Mouse (Mus musculus): ENCODE measurements around the gene Abhd12.

The Abhd12 gene

GRCm38 (mm10) chr2:150851251-150851650 lies 53.3 kb downstream of the Abhd12 start:
- DNase-seq (ENCODE audit: low read depth, low spot score): no peak

GRCm38 (mm10) chr2:150847436-150847995 lies 57.0 kb downstream of the Abhd12 start:
- DNase-seq (ENCODE audit: low read depth, low spot score): no peak

GRCm38 (mm10) chr2:150844798-150845197 lies 59.7 kb downstream of the Abhd12 start:
- DNase-seq (ENCODE audit: low read depth, low spot score): no peak

- no peak for DNase-seq (ENCODE audit: low read depth, low spot score)
Observed at GRCm38 (mm10) chr2:150842049-150842461, 62.5 kb downstream of the Abhd12 start.

- DNase-seq (ENCODE audit: low read depth, low spot score): no peak
Observed at GRCm38 (mm10) chr2:150841109-150841508, 63.4 kb downstream of the Abhd12 start.

GRCm38 (mm10) chr2:150839686-150840471 lies 64.7 kb downstream of the Abhd12 start:
- no peak for DNase-seq (ENCODE audit: low read depth, low spot score)

GRCm38 (mm10) chr2:150837781-150838180 lies 66.8 kb downstream of the Abhd12 start:
- no peak for DNase-seq (ENCODE audit: low read depth, low spot score)

GRCm38 (mm10) chr2:150836906-150837305 lies 67.6 kb downstream of the Abhd12 start:
- no peak for DNase-seq (ENCODE audit: low read depth, low spot score)

- no peak for DNase-seq (ENCODE audit: low read depth, low spot score)
Observed at GRCm38 (mm10) chr2:150835975-150836374, 68.6 kb downstream of the Abhd12 start.

GRCm38 (mm10) chr2:150834616-150835015 lies 69.9 kb downstream of the Abhd12 start:
- no peak for DNase-seq (ENCODE audit: low read depth, low spot score)

- no peak for DNase-seq (ENCODE audit: low read depth, low spot score)
Observed at GRCm38 (mm10) chr2:150832029-150832428, 72.5 kb downstream of the Abhd12 start.

- DNase-seq (ENCODE audit: low read depth, low spot score): no peak
Observed at GRCm38 (mm10) chr2:150830911-150831441, 73.6 kb downstream of the Abhd12 start.

GRCm38 (mm10) chr2:150830011-150830410 lies 74.5 kb downstream of the Abhd12 start:
- DNase-seq (ENCODE audit: low read depth, low spot score): no peak

- DNase-seq (ENCODE audit: low read depth, low spot score): no peak
Observed at GRCm38 (mm10) chr2:150828654-150829053, 75.9 kb downstream of the Abhd12 start.

- DNase-seq (ENCODE audit: low read depth, low spot score): no peak
Observed at GRCm38 (mm10) chr2:150828164-150828563, 76.4 kb downstream of the Abhd12 start.

- no peak for DNase-seq (ENCODE audit: low read depth, low spot score)
Observed at GRCm38 (mm10) chr2:150826426-150826825, 78.1 kb downstream of the Abhd12 start.

GRCm38 (mm10) chr2:150822987-150823386 lies 81.6 kb downstream of the Abhd12 start:
- no peak for DNase-seq (ENCODE audit: low read depth, low spot score)

GRCm38 (mm10) chr2:150820720-150821119 lies 83.8 kb downstream of the Abhd12 start:
- DNase-seq (ENCODE audit: low read depth, low spot score): no peak

- no peak for DNase-seq (ENCODE audit: low read depth, low spot score)
Observed at GRCm38 (mm10) chr2:150818742-150819141, 85.8 kb downstream of the Abhd12 start.

- DNase-seq (ENCODE audit: low read depth, low spot score): no peak
Observed at GRCm38 (mm10) chr2:150816676-150817402, 87.7 kb downstream of the Abhd12 start.

- DNase-seq (ENCODE audit: low read depth, low spot score): no peak
Observed at GRCm38 (mm10) chr2:150812816-150813215, 91.7 kb downstream of the Abhd12 start.

GRCm38 (mm10) chr2:150810603-150811002 lies 93.9 kb downstream of the Abhd12 start:
- no peak for DNase-seq (ENCODE audit: low read depth, low spot score)
